Mouse (Mus musculus): ENCODE data around the gene Colgalt1.

DNA sequence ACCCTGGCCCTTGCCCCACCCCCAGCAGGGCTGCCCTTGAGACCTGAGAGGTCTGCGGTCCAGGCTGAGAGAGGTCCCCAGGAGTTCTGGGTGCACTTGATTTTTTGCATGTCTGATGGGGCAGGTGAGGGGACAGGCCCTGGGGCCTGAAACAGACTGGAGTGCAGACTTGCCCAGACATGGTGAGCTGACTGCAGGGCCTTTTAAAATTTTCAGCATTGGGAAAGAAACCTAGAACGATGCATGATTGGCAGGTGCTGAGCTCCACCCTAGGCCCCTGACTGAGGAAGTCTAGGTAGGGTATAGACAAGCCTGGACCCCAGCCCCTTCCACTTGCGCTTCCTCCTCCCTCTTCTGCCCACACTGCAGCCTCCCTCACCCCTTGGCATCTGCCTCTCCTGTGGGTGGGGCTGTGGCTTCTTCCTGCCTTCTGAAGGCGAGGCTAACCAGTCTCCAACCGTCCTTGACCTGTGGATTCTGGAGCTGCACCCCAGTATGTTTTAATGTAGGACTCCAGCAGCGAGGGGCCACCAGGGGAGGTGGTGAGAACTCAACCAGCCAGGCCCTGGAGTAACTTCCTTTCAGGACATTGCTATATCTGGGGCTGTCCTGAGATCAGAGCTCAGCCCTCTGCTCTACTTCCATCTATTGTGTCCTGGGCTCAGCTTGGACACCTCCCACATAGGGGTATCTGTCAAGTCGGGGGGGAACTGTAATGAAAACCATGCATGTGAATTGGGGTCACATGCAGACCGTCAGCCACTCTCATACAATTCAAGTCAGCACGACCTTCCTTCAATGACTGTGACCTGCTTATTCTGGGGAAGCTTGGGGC is 16.7 kb downstream of the Colgalt1 start:
- TF ChIP-seq EP300 (IDR thresholded peaks at IDR 0.05; ENCODE audit: low read depth in 1 of 2, low read length in 2 of 2) (no peak), POLR2AphosphoS2 (IDR thresholded peaks at IDR 0.05; ENCODE audit: low read length) (no peak), MAX (IDR thresholded peaks at IDR 0.05; ENCODE audit: low read length) (no peak), POLR2AphosphoS5 (IDR thresholded peaks at IDR 0.05; ENCODE audit: borderline replicate concordance, low read depth, low read length) (no peak), USF1 (IDR thresholded peaks at IDR 0.05; ENCODE audit: low read depth, low read length) (no peak), CTCF (IDR thresholded peaks at IDR 0.05 in 2 of 3, conservative IDR thresholded peaks at IDR 0.05 in 1 of 3; ENCODE audit: control insufficient read depth in 1 of 3, insufficient read depth in 1 of 3, low read depth in 2 of 3, low read length in 3 of 3, poor library complexity in 1 of 3, severe bottlenecking in 1 of 3) (no peak), MEF2A (IDR thresholded peaks at IDR 0.05; ENCODE audit: extremely low read depth, insufficient replicate concordance, low read depth, low read length, poor library complexity, severe bottlenecking) (no peak), ZC3H11A (IDR thresholded peaks at IDR 0.05; ENCODE audit: low read depth, low read length) (no peak), HCFC1 (IDR thresholded peaks at IDR 0.05; ENCODE audit: low read depth, low read length) (no peak)
